Mouse (Mus musculus): ENCODE measurements around the gene Olfr624. TPM values are rescaled to one million over a fixed set of nuclear protein-coding genes. Genes with fewer than 3 reads are reported as not detected.

The Olfr624 gene
- total and polyA plus RNA-seq, 2 experiments from 2014 or later = not detected

DNA sequence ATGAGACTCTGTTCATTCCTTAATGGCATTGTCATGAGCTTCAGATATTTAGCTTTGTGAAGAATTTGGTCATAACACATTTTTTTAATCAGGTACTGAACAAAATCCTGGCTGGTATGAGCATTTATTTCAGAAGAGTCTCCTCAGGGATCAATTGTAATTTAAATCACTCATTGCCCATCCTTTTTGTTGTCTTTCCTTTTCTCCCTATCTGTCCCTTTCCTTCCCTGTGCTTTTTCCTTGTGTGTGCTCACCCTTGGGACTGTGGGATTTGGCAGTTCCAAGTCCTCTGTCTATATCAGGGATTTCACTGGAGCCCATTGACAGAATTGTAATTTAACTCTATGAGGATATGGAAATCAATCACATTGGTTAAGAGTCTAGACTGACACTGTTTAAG is 7.4 kb downstream of the Olfr624 start, which contains the start of gene Olfr623:
Gene Olfr623 (minus strand): TSS at position 101 of the 400 bp plus-strand sequence.
- DNase-seq (ENCODE audit: low spot score) (no peak), ATAC-seq (ENCODE audit: low FRiP score) (no peak)
- TF ChIP-seq CTCF (IDR thresholded peaks at IDR 0.05) = no peak

DNA sequence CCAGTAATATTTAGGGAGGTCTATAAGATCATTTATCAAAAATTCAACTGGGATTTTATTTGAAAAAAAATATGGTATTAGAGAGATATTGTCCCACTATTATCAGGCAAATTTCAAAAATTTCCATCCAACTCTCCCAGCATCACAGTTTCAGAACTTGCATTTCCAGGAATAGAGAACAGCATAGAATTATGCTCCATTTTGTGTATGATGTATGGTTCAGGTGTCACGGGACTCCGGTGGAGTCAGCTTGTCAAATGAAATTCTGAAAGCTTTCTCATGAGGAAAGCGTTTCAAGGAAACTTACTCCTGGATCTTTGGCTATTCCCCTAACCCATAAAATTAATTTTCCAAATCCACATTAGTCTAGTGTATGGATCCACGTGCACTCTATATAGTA is 26.9 kb downstream of the Olfr624 start:
- no peak for ATAC-seq (ENCODE audit: low FRiP score)

More for the DNA sequence above, 7.4 kb downstream of the Olfr624 start, which contains the start of gene Olfr623:
- Histone ChIP-seq H3K27me3 (ENCODE audit: insufficient read depth, low read length) (no peaks in the 10 kb centered on the region), H3K4me2 (ENCODE audit: low read depth, low read length, poor library complexity, severe bottlenecking) (no peak within 1 kb of the TSS), H3K27ac (ENCODE audit: low read depth, low read length) (no peak within 1 kb of the TSS), H3K9me3 (ENCODE audit: low read length) (no peaks in the 10 kb centered on the region), H3K36me3 (ENCODE audit: insufficient read depth, low read length) (no peaks in the 10 kb centered on the region), H3K4me3 (ENCODE audit: low read depth, low read length) (no peak within 1 kb of the TSS), H3K9ac (replicated peaks; ENCODE audit: low read length, poor library complexity, severe bottlenecking) (no peak within 1 kb of the TSS), H3K4me1 (ENCODE audit: insufficient read depth, low read length) (no peaks in the 10 kb centered on the region)

DNA sequence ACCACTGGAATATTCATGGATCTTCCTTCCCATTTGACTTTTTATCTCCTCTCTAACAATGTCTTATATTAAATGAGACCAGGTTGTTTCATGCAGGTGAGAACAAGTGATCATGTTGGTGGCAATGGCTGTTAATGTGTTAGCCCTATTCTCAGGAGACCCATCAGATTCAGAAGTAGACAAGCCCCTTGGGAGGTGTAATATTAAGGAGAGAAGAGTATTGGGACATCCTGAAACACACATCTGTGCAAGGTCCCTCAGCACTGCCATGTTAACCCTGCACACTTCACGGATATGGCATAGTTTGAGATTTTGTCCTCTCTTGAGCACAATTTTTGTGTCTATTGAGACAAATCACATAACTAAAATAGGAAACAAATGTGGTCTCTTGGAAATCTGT is 28.4 kb downstream of the Olfr624 start, which contains the start of gene Olfr622:
Gene Olfr622 (minus strand): TSS at position 101 of the 400 bp plus-strand sequence.
- no peak within 1 kb of the TSS for H3K4me3 ChIP-seq (ENCODE audit: low read depth, low read length)
- no peak for ATAC-seq (ENCODE audit: low FRiP score)
- H3K9ac ChIP-seq (replicated peaks; ENCODE audit: low read length, poor library complexity, severe bottlenecking) = no peak within 1 kb of the TSS
- H3K27me3 ChIP-seq (ENCODE audit: insufficient read depth, low read length) = no peaks in the 10 kb centered on the region
- H3K4me2 ChIP-seq (ENCODE audit: low read depth, low read length, poor library complexity, severe bottlenecking) = no peak within 1 kb of the TSS
- DNase-seq (ENCODE audit: low spot score) = no peak
- no peak for TF ChIP-seq CTCF (IDR thresholded peaks at IDR 0.05)
- no peaks in the 10 kb centered on the region for H3K9me3 ChIP-seq (ENCODE audit: low read length)
- 80% methylated on average over 1 of the region's 1 CpGs for WGBS
- H3K36me3 ChIP-seq (ENCODE audit: insufficient read depth, low read length) = no peaks in the 10 kb centered on the region
- no peaks in the 10 kb centered on the region for H3K4me1 ChIP-seq (ENCODE audit: insufficient read depth, low read length)
- no peak within 1 kb of the TSS for H3K27ac ChIP-seq (ENCODE audit: low read depth, low read length)

More for the DNA sequence above, 26.9 kb downstream of the Olfr624 start:
- TF ChIP-seq CTCF (IDR thresholded peaks at IDR 0.05) = no peak
- H3K36me3 ChIP-seq (ENCODE audit: insufficient read depth, low read length) = no peaks in the 10 kb centered on the region
- no peaks in the 10 kb centered on the region for H3K9me3 ChIP-seq (ENCODE audit: low read length)
- no peak for DNase-seq (ENCODE audit: low spot score)
- 88% methylated on average over 4 of the region's 4 CpGs for WGBS
- no peak overlapping the region for H3K27ac ChIP-seq (ENCODE audit: low read depth, low read length)
- no peak overlapping the region for H3K4me2 ChIP-seq (ENCODE audit: low read depth, low read length, poor library complexity, severe bottlenecking)
- H3K4me1 ChIP-seq (ENCODE audit: insufficient read depth, low read length) = no peaks in the 10 kb centered on the region
- no peak overlapping the region for H3K4me3 ChIP-seq (ENCODE audit: low read depth, low read length)
- H3K27me3 ChIP-seq (ENCODE audit: insufficient read depth, low read length) = no peaks in the 10 kb centered on the region
- no peak overlapping the region for H3K9ac ChIP-seq (replicated peaks; ENCODE audit: low read length, poor library complexity, severe bottlenecking)

DNA sequence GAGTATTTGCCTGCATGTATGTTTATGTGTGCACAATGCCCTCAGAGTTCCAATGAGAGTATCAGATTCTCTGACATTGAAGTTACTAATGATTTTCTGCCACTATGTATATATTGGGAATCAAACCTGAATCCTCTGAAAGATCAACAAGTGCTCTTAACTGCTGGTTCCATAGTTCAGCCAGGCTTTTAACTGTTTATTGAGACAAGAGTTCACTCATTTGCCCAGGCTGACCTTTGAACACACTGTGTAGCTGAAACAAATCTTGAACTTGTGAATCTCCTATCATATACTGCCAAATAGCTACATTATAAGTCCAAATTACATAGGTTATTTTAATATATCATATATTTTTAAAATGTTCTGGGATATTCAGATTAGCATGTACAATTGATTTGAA is 34.2 kb downstream of the Olfr624 start:
- DNase-seq (ENCODE audit: low spot score) (no peak), ATAC-seq (ENCODE audit: low FRiP score) (no peak)
- H3K4me3 ChIP-seq (ENCODE audit: low read depth, low read length) = no peak overlapping the region
- no peak overlapping the region for H3K4me2 ChIP-seq (ENCODE audit: low read depth, low read length, poor library complexity, severe bottlenecking)
- no peaks in the 10 kb centered on the region for H3K4me1 ChIP-seq (ENCODE audit: insufficient read depth, low read length)
- TF ChIP-seq CTCF (IDR thresholded peaks at IDR 0.05) = no peak
- no peak overlapping the region for H3K9ac ChIP-seq (replicated peaks; ENCODE audit: low read length, poor library complexity, severe bottlenecking)
- H3K9me3 ChIP-seq (ENCODE audit: low read length) = no peaks in the 10 kb centered on the region
- no peaks in the 10 kb centered on the region for H3K27me3 ChIP-seq (ENCODE audit: insufficient read depth, low read length)
- no peak overlapping the region for H3K27ac ChIP-seq (ENCODE audit: low read depth, low read length)
- H3K36me3 ChIP-seq (ENCODE audit: insufficient read depth, low read length) = no peaks in the 10 kb centered on the region

Other genes with a start within 250 kb of the Olfr624 start
Only the 30 nearest of the 33 such genes appear.
- gene Olfr606, start 222.1 kb downstream of the Olfr624 start, total RNA-seq (2014; rRNA removed) = not detected in 2 replicates
- gene Olfr606, start 222.1 kb downstream of the Olfr624 start, polyA plus RNA-seq (2015; fragmentation: Nextera tagmentation; extraction: Ambion mirVana) = not detected in 2 replicates
- not detected in 2 replicates for gene Olfr607, start 207.0 kb downstream of the Olfr624 start, total RNA-seq (2014; rRNA removed)
- gene Olfr607, start 207.0 kb downstream of the Olfr624 start, polyA plus RNA-seq (2015; fragmentation: Nextera tagmentation; extraction: Ambion mirVana) = not detected in 2 replicates
- not detected in 2 replicates for gene Olfr608, start 201.3 kb downstream of the Olfr624 start, total RNA-seq (2014; rRNA removed)
- not detected in 2 replicates for gene Olfr608, start 201.3 kb downstream of the Olfr624 start, polyA plus RNA-seq (2015; fragmentation: Nextera tagmentation; extraction: Ambion mirVana)
- not detected in 2 replicates for gene Olfr609, start 173.1 kb downstream of the Olfr624 start, total RNA-seq (2014; rRNA removed)
- not detected in 2 replicates for gene Olfr609, start 173.1 kb downstream of the Olfr624 start, polyA plus RNA-seq (2015; fragmentation: Nextera tagmentation; extraction: Ambion mirVana)
- not detected in 2 replicates for gene Olfr610, start 159.1 kb downstream of the Olfr624 start, total RNA-seq (2014; rRNA removed)
- not detected in 2 replicates for gene Olfr610, start 159.1 kb downstream of the Olfr624 start, polyA plus RNA-seq (2015; fragmentation: Nextera tagmentation; extraction: Ambion mirVana)
- not detected in 2 replicates for gene Olfr611, start 150.3 kb downstream of the Olfr624 start, total RNA-seq (2014; rRNA removed)
- gene Olfr611, start 150.3 kb downstream of the Olfr624 start, polyA plus RNA-seq (2015; fragmentation: Nextera tagmentation; extraction: Ambion mirVana) = not detected in 2 replicates
- gene Olfr612, start 128.5 kb downstream of the Olfr624 start, total RNA-seq (2014; rRNA removed) = not detected in 2 replicates
- not detected in 2 replicates for gene Olfr612, start 128.5 kb downstream of the Olfr624 start, polyA plus RNA-seq (2015; fragmentation: Nextera tagmentation; extraction: Ambion mirVana)
- not detected in 2 replicates for gene Olfr613, start 123.1 kb downstream of the Olfr624 start, total RNA-seq (2014; rRNA removed)
- not detected in 2 replicates for gene Olfr613, start 123.1 kb downstream of the Olfr624 start, polyA plus RNA-seq (2015; fragmentation: Nextera tagmentation; extraction: Ambion mirVana)
- gene Olfr615, start 115.1 kb downstream of the Olfr624 start, total RNA-seq (2014; rRNA removed) = not detected in 2 replicates
- not detected in 2 replicates for gene Olfr615, start 115.1 kb downstream of the Olfr624 start, polyA plus RNA-seq (2015; fragmentation: Nextera tagmentation; extraction: Ambion mirVana)
- gene Olfr616, start 102.0 kb downstream of the Olfr624 start, total RNA-seq (2014; rRNA removed) = not detected in 2 replicates
- gene Olfr616, start 102.0 kb downstream of the Olfr624 start, polyA plus RNA-seq (2015; fragmentation: Nextera tagmentation; extraction: Ambion mirVana) = not detected in 2 replicates
- gene Olfr617, start 98.1 kb downstream of the Olfr624 start, total RNA-seq (2014; rRNA removed) = not detected in 2 replicates
- gene Olfr617, start 98.1 kb downstream of the Olfr624 start, polyA plus RNA-seq (2015; fragmentation: Nextera tagmentation; extraction: Ambion mirVana) = not detected in 2 replicates
- not detected in 2 replicates for gene Olfr618, start 81.1 kb downstream of the Olfr624 start, total RNA-seq (2014; rRNA removed)
- not detected in 2 replicates for gene Olfr618, start 81.1 kb downstream of the Olfr624 start, polyA plus RNA-seq (2015; fragmentation: Nextera tagmentation; extraction: Ambion mirVana)
- gene Olfr619, start 70.6 kb downstream of the Olfr624 start, total RNA-seq (2014; rRNA removed) = not detected in 2 replicates
- not detected in 2 replicates for gene Olfr619, start 70.6 kb downstream of the Olfr624 start, polyA plus RNA-seq (2015; fragmentation: Nextera tagmentation; extraction: Ambion mirVana)
- not detected in 2 replicates for gene Olfr620, start 58.7 kb downstream of the Olfr624 start, total RNA-seq (2014; rRNA removed)
- not detected in 2 replicates for gene Olfr620, start 58.7 kb downstream of the Olfr624 start, polyA plus RNA-seq (2015; fragmentation: Nextera tagmentation; extraction: Ambion mirVana)
- gene Olfr622, start 28.5 kb downstream of the Olfr624 start, total RNA-seq (2014; rRNA removed) = not detected in 2 replicates
- gene Olfr622, start 28.5 kb downstream of the Olfr624 start, polyA plus RNA-seq (2015; fragmentation: Nextera tagmentation; extraction: Ambion mirVana) = not detected in 2 replicates
- not detected in 2 replicates for gene Olfr623, start 7.5 kb downstream of the Olfr624 start, total RNA-seq (2014; rRNA removed)
- gene Olfr623, start 7.5 kb downstream of the Olfr624 start, polyA plus RNA-seq (2015; fragmentation: Nextera tagmentation; extraction: Ambion mirVana) = not detected in 2 replicates
- not detected in 2 replicates for gene Olfr625-ps1, start 11.5 kb upstream of the Olfr624 start, total RNA-seq (2014; rRNA removed)
- not detected in 2 replicates for gene Olfr625-ps1, start 11.5 kb upstream of the Olfr624 start, polyA plus RNA-seq (2015; fragmentation: Nextera tagmentation; extraction: Ambion mirVana)
- gene Olfr243, start 43.5 kb upstream of the Olfr624 start, total RNA-seq (2014; rRNA removed) = not detected in 2 replicates
- gene Olfr243, start 43.5 kb upstream of the Olfr624 start, polyA plus RNA-seq (2015; fragmentation: Nextera tagmentation; extraction: Ambion mirVana) = not detected in 2 replicates
- not detected in 2 replicates for gene Olfr628, start 59.2 kb upstream of the Olfr624 start, total RNA-seq (2014; rRNA removed)
- not detected in 2 replicates for gene Olfr628, start 59.2 kb upstream of the Olfr624 start, polyA plus RNA-seq (2015; fragmentation: Nextera tagmentation; extraction: Ambion mirVana)
- not detected in 2 replicates for gene Olfr629, start 73.8 kb upstream of the Olfr624 start, total RNA-seq (2014; rRNA removed)
- not detected in 2 replicates for gene Olfr629, start 73.8 kb upstream of the Olfr624 start, polyA plus RNA-seq (2015; fragmentation: Nextera tagmentation; extraction: Ambion mirVana)
- not detected in 2 replicates for gene Olfr630, start 86.1 kb upstream of the Olfr624 start, total RNA-seq (2014; rRNA removed)
- not detected in 2 replicates for gene Olfr630, start 86.1 kb upstream of the Olfr624 start, polyA plus RNA-seq (2015; fragmentation: Nextera tagmentation; extraction: Ambion mirVana)
- gene Olfr69, start 100.4 kb upstream of the Olfr624 start, total RNA-seq (2014; rRNA removed) = not detected in 2 replicates
- not detected in 2 replicates for gene Olfr69, start 100.4 kb upstream of the Olfr624 start, polyA plus RNA-seq (2015; fragmentation: Nextera tagmentation; extraction: Ambion mirVana)
- not detected in 2 replicates for gene Olfr68, start 108.5 kb upstream of the Olfr624 start, total RNA-seq (2014; rRNA removed)
- not detected in 2 replicates for gene Olfr68, start 108.5 kb upstream of the Olfr624 start, polyA plus RNA-seq (2015; fragmentation: Nextera tagmentation; extraction: Ambion mirVana)
- not detected in 2 replicates for gene Olfr67, start 120.6 kb upstream of the Olfr624 start, total RNA-seq (2014; rRNA removed)
- not detected in 2 replicates for gene Olfr67, start 120.6 kb upstream of the Olfr624 start, polyA plus RNA-seq (2015; fragmentation: Nextera tagmentation; extraction: Ambion mirVana)
- gene Hbb-bt, start 142.8 kb upstream of the Olfr624 start, total RNA-seq (2014; rRNA removed) = 140 and 223 TPM in 2 replicates
- gene Hbb-bt, start 142.8 kb upstream of the Olfr624 start, polyA plus RNA-seq (2015; fragmentation: Nextera tagmentation; extraction: Ambion mirVana) = 153 and 165 TPM in 2 replicates
- gene Hbb-bs, start 156.9 kb upstream of the Olfr624 start, total RNA-seq (2014; rRNA removed) = 1,016 and 1,022 TPM in 2 replicates
- 709 and 771 TPM in 2 replicates for gene Hbb-bs, start 156.9 kb upstream of the Olfr624 start, polyA plus RNA-seq (2015; fragmentation: Nextera tagmentation; extraction: Ambion mirVana)
- not detected in 2 replicates for gene Hbb-bh2, start 169.3 kb upstream of the Olfr624 start, total RNA-seq (2014; rRNA removed)
- not detected in 2 replicates for gene Hbb-bh2, start 169.3 kb upstream of the Olfr624 start, polyA plus RNA-seq (2015; fragmentation: Nextera tagmentation; extraction: Ambion mirVana)
- gene Hbb-bh1, start 172.0 kb upstream of the Olfr624 start, total RNA-seq (2014; rRNA removed) = not detected in 2 replicates
- gene Hbb-bh1, start 172.0 kb upstream of the Olfr624 start, polyA plus RNA-seq (2015; fragmentation: Nextera tagmentation; extraction: Ambion mirVana) = not detected in 2 replicates
- 1.0 TPM in 1 of 2 replicates, not detected in the other for gene Hbb-y, start 182.0 kb upstream of the Olfr624 start, total RNA-seq (2014; rRNA removed)
- gene Hbb-y, start 182.0 kb upstream of the Olfr624 start, polyA plus RNA-seq (2015; fragmentation: Nextera tagmentation; extraction: Ambion mirVana) = 1.1 TPM in 1 of 2 replicates, not detected in the other
- not detected in 2 replicates for gene Olfr66, start 215.1 kb upstream of the Olfr624 start, total RNA-seq (2014; rRNA removed)
- not detected in 2 replicates for gene Olfr66, start 215.1 kb upstream of the Olfr624 start, polyA plus RNA-seq (2015; fragmentation: Nextera tagmentation; extraction: Ambion mirVana)

Measured in midbrain, postnatal 0 days (tissue).